Mouse (Mus musculus) right cerebral cortex, postnatal 10 days (tissue): ENCODE measurements at regions not wholly inside any gene's neighbourhood (a gene's known extent, or its start where the extent isn't known, plus 50 kb on each side); places are given as distances from the start of the nearest gene placed in this dataset.
A peak's percentile ranks its signal among the peaks of the same experiment; 100 is the strongest.

Experiments
- DNase-seq, 2 experiments: peaks; one replicate each; pipeline ENCODE4 v3.0.0; 2021; ENCODE audit warnings: low spot score in 2 of 2

GRCm38 (mm10) chr11:23996250-23996649 lies 78.6 kb downstream of the A830031A19Rik start:
- DNase-seq, result no peak

DNA sequence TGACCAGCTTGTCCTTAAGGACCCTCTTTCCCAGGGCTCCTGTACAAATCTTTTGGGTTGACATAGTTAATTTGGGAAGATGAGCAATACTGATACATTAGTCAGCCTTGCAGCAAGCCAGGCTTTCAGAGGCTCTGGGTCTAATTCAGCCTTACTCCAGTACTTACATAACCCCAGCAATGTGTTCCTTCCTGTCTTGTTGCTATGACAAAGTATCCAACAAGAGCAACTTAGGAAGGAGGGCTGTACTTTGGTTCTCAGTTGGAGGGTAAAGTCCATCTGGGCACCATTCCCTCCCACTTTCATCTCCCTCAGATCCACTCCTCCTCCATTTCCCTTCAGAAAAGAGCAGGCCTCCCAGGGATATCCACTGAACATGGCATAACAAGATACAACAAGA lies 80.7 kb downstream of the A830031A19Rik start:
- DNase-seq, result no peak

- no peak for DNase-seq
These were observed 87.1 kb downstream of the A830031A19Rik start for GRCm38 (mm10) chr11:23987532-23988450.

DNA sequence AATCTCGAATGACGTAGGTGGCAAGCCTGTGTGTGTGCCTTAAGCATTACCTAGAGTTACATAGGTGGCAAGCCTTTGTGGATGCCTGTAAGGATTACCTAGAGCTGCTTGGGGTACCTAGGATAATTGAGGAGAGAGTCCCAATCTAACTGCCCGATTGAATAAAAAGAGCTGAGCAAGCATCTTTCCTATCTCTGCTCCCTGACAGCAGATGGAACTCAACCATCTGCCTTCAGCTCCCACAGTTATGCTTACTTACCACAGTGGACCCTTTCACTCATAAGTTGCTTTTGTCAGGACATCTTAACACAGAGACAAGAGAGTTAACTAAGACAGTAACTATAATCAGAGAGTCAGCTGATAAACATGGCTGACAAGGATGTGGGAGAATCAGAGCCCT lies 89.6 kb downstream of the A830031A19Rik start:
- DNase-seq, result no peak

- DNase-seq, result peak; percentile 91
These were observed 84.3 kb upstream of the Papolg start for GRCm38 (mm10) chr11:23979332-23979731.

- peak in 1 of 2 experiments; percentile 56 for DNase-seq
These were observed 83.2 kb upstream of the Papolg start for GRCm38 (mm10) chr11:23978300-23978699.

DNA sequence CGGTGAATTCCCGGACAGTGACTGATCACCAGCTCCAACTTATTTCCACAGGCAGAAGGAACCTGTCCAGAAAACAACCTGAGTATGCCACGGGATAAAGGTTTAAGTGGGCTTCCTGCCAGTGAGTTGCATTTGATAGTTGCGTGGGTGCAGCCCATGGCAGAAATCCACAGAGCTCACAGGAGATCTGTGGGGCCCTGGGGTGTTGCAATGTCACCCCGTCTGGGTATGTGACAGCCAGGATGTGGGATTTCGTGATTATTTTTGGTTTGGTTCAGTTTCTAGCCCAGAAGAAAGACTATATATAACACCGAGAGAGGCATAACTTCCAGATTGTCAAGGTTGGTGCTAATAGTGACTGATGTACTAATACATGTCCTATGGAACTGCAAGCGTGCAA lies 82.0 kb upstream of the Papolg start:
- peak; percentile 46 to 61 for DNase-seq

DNA sequence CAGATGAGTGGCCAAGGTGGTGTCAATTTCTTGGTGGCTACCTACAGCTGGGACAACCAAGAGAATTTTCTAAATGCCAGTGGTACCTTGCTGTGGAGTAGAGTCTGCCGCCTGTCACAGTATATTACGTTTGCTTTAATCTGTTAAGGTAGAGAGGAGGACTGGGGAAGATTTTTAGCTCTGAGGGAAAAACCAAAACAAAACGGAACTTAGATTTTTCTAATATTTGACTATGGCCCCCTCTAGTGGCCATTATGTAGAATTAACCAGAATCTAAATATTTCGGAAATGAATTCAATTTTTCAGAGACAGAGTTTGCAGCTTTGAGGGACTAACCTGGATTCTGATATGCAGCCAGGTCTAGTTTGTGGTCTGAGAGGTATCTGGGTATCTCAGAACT lies 59.3 kb upstream of the Papolg start:
- no peak for DNase-seq

- no peak for DNase-seq
These were observed 50.9 kb upstream of the Papolg start for GRCm38 (mm10) chr11:23945966-23946365.
